Mouse (Mus musculus) heart, embryonic 12.5 days (tissue): ENCODE data around the gene Ushbp1. TPM values are rescaled to one million over a fixed set of nuclear protein-coding genes. Genes with fewer than 3 reads are reported as not detected.
A peak's percentile ranks its signal among the peaks of the same experiment; 100 is the strongest.
"Not testable (repeated sequence)": the region's sequence is repeated elsewhere in the genome, so short reads cannot be mapped to it uniquely, and the experiment has no call there.

Source experiments
- ATAC-seq: fragments of 200-750 bp; cut with Nextera tagmentation; 2 replicates; pipeline ENCODE4 v1.8.0; 2017; ENCODE audit warnings: moderate TSS enrichment, moderate library complexity; ENCODE audit not compliant: insufficient number of reproducible peaks, low FRiP score
- H3K27ac ChIP-seq: fragments of 300-500 bp; sonication (generic); 2 replicates; pipeline ENCODE4 v1.5.1; 2016; ENCODE audit warnings: mild to moderate bottlenecking, moderate library complexity; ENCODE audit not compliant: poor library complexity, severe bottlenecking
- H3K27me3 ChIP-seq: fragments of 300-500 bp; sonication (generic); replicated peaks from 2 replicates; pipeline ENCODE4 v1.6.1; 2016; ENCODE audit warnings: mild to moderate bottlenecking, moderate library complexity
- H3K36me3 ChIP-seq: fragments of 300-500 bp; sonication (generic); 2 replicates; pipeline ENCODE4 v1.6.1; 2016; ENCODE audit warnings: mild to moderate bottlenecking, moderate library complexity
- H3K4me1 ChIP-seq: fragments of 300-500 bp; sonication (generic); replicated peaks from 2 replicates; pipeline ENCODE4 v1.6.1; 2016; ENCODE audit warnings: mild to moderate bottlenecking
- H3K4me2 ChIP-seq: fragments of 300-500 bp; sonication (generic); 2 replicates; pipeline ENCODE4 v1.6.1; 2016; ENCODE audit warnings: mild to moderate bottlenecking, moderate library complexity
- H3K4me3 ChIP-seq: fragments of 300-500 bp; sonication (generic); 2 replicates; pipeline ENCODE4 v1.5.1; 2016; ENCODE audit warnings: mild to moderate bottlenecking
- H3K9ac ChIP-seq: fragments of 300-500 bp; sonication (generic); 2 replicates; pipeline ENCODE4 v1.6.1; 2016; ENCODE audit warnings: mild to moderate bottlenecking, moderate library complexity
- H3K9me3 ChIP-seq: fragments of 300-500 bp; sonication (generic); replicated peaks from 2 replicates; pipeline ENCODE4 v1.6.1; 2016; ENCODE audit warnings: mild to moderate bottlenecking, moderate library complexity
- WGBS: fragments of 180-500 bp; shearing (Covaris S2); methylation state at CpG from one replicate; pipeline ENCODE4 v1.1.7; 2016; 5-methylcytosine and 5-hydroxymethylcytosine counted together
- polyA plus RNA-seq: library from polyadenylated mRNA; unstranded; fragments of >200 nt; fragmentation: Nextera tagmentation; extraction: Ambion mirVana; gene quantifications from 2 replicates; pipeline ENCODE4 v1.2.1, GENCODE M21; 2016

The Ushbp1 gene
- polyA plus RNA-seq, 1 experiment from 2014 or later = 4.8 TPM

- H3K9ac ChIP-seq = 0 out of 2 replicates have a peak overlapping the region, but pooled peaks have one; percentile 78
- ATAC-seq = no peak
- peak overlapping the region; percentile 81 for H3K4me2 ChIP-seq
- no peak overlapping the region for H3K27ac ChIP-seq
- H3K9me3 ChIP-seq = no peaks in the 10 kb centered on the region
- H3K4me3 ChIP-seq = peak overlapping the region; percentile 72; the same call in 1 of the 2 replicates
- peaks cover 22% of the 10 kb centered on the region for H3K36me3 ChIP-seq
- H3K27me3 ChIP-seq = no peaks in the 10 kb centered on the region
- H3K4me1 ChIP-seq = peaks cover 30% of the 10 kb centered on the region
Observed at GRCm38 (mm10) chr8:71368366-71368765, 27.2 kb downstream of the Ushbp1 start.

GRCm38 (mm10) chr8:71367529-71368176 lies 27.9 kb downstream of the Ushbp1 start:
- Histone ChIP-seq H3K27ac (peak overlapping the region; percentile 90), H3K4me1 (peaks cover 30% of the 10 kb centered on the region), H3K9me3 (no peaks in the 10 kb centered on the region), H3K36me3 (peaks cover 15% of the 10 kb centered on the region), H3K4me2 (peak overlapping the region; percentile 81), H3K9ac (peak overlapping the region; percentile 78), H3K27me3 (no peaks in the 10 kb centered on the region), H3K4me3 (peak overlapping the region; percentile 72)
- no peak for ATAC-seq
- WGBS = 44% methylated on average over 17 of the region's 17 CpGs

- H3K4me3 ChIP-seq = peak within 1 kb of the TSS; percentile 72
- peaks cover 13% of the 10 kb centered on the region for H3K36me3 ChIP-seq
- H3K9me3 ChIP-seq = no peaks in the 10 kb centered on the region
- under 1% methylated on average over 56 of the region's 56 CpGs for WGBS
- peak within 1 kb of the TSS; percentile 81 for H3K4me2 ChIP-seq
- H3K4me1 ChIP-seq = peaks cover 30% of the 10 kb centered on the region
- no peaks in the 10 kb centered on the region for H3K27me3 ChIP-seq
- peak within 1 kb of the TSS; percentile 78 for H3K9ac ChIP-seq
- ATAC-seq = peak; percentile 86
- peak within 1 kb of the TSS; percentile 90 for H3K27ac ChIP-seq
Observed at GRCm38 (mm10) chr8:71366771-71367528, 28.7 kb downstream of the Ushbp1 start, which contains the start of gene Use1. Use1 (plus strand) TSS chr8:71366848.

- Histone ChIP-seq H3K27ac (no peak overlapping the region), H3K36me3 (peaks cover 83% of the 10 kb centered on the region), H3K27me3 (no peaks in the 10 kb centered on the region), H3K9me3 (no peaks in the 10 kb centered on the region), H3K9ac (no peak overlapping the region), H3K4me3 (no peak overlapping the region), H3K4me2 (no peak overlapping the region), H3K4me1 (no peaks in the 10 kb centered on the region)
- ATAC-seq = no peak
- WGBS = 85% methylated on average over 3 of the region's 3 CpGs
Observed at GRCm38 (mm10) chr8:71358026-71358425, 37.6 kb downstream of the Ushbp1 start.

- Histone ChIP-seq H3K4me2 (no peak overlapping the region), H3K36me3 (peaks cover 100% of the 10 kb centered on the region), H3K9ac (no peak overlapping the region), H3K4me1 (no peaks in the 10 kb centered on the region; the same call in 1 of the 2 replicates), H3K4me3 (no peak overlapping the region), H3K27me3 (no peaks in the 10 kb centered on the region), H3K27ac (no peak overlapping the region), H3K9me3 (no peaks in the 10 kb centered on the region)
- no peak for ATAC-seq
- WGBS = 94% methylated on average over 1 of the region's 1 CpGs
Observed at GRCm38 (mm10) chr8:71351520-71351919, 44.1 kb downstream of the Ushbp1 start.

DNA sequence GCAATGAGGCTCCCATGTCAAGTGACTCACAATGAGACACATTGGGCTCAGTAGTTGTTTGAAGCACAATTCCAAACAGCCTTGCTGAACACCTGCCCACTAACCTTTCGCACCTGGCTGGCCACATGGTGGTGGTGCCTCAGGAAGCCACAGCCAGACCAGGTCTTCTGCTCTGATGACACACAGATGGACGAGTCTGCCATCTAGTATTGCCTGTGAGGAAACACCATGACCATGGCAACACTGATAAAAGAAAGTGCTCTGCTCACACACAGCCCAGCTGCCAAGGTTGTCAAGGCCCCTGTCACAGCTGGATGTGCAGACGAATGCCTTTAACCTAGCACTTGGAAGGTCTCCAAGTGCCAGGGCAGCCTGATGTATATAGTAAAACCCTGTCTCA lies 44.5 kb downstream of the Ushbp1 start:
- no peaks in the 10 kb centered on the region for H3K27me3 ChIP-seq
- H3K4me3 ChIP-seq = no peak overlapping the region
- 42% methylated on average over 3 of the region's 3 CpGs for WGBS
- H3K4me2 ChIP-seq = no peak overlapping the region
- no peaks in the 10 kb centered on the region for H3K9me3 ChIP-seq
- no peaks in the 10 kb centered on the region; the same call in 1 of the 2 replicates for H3K4me1 ChIP-seq
- H3K36me3 ChIP-seq = peaks cover 100% of the 10 kb centered on the region
- H3K9ac ChIP-seq = no peak overlapping the region
- no peak overlapping the region for H3K27ac ChIP-seq
- ATAC-seq = no peak

- Histone ChIP-seq H3K9ac (no peak overlapping the region), H3K4me2 (no peak overlapping the region), H3K27ac (no peak overlapping the region), H3K27me3 (no peaks in the 10 kb centered on the region), H3K9me3 (no peaks in the 10 kb centered on the region), H3K4me3 (no peak overlapping the region), H3K36me3 (peaks cover 97% of the 10 kb centered on the region), H3K4me1 (no peaks in the 10 kb centered on the region; the same call in 1 of the 2 replicates)
- 79% methylated on average over 1 of the region's 1 CpGs for WGBS
- no peak for ATAC-seq
Observed at GRCm38 (mm10) chr8:71346581-71346980, 49.0 kb downstream of the Ushbp1 start.

GRCm38 (mm10) chr8:71340625-71341024 lies 55.0 kb downstream of the Ushbp1 start:
- H3K4me3 ChIP-seq = no peak overlapping the region
- no peaks in the 10 kb centered on the region for H3K9me3 ChIP-seq
- H3K27me3 ChIP-seq = no peaks in the 10 kb centered on the region
- H3K9ac ChIP-seq = no peak overlapping the region
- WGBS = 78% methylated on average over 5 of the region's 5 CpGs
- no peaks in the 10 kb centered on the region for H3K4me1 ChIP-seq
- no peak overlapping the region for H3K27ac ChIP-seq
- H3K36me3 ChIP-seq = peaks cover 83% of the 10 kb centered on the region
- H3K4me2 ChIP-seq = no peak overlapping the region
- no peak for ATAC-seq

DNA sequence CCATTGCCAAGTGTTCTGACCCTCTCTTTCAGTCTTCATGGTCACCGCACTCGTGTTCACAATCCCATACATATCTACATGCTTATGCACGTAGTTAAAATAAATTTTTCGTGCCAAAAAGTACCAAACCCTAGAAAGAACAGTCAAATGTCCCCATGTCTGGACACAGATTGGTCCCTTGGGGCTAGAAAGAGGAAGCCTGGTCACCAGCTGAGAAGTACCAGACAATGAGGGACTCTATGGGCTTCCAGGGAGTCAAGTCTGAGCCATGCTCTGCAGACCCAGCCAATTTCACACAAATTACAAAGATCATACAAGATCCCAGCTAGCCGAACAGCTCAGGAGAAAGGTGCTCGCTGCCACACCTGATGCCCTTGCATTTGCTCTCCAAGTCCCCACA lies 57.8 kb downstream of the Ushbp1 start:
- peaks cover 74% of the 10 kb centered on the region for H3K36me3 ChIP-seq
- not testable (repeated sequence) for H3K9me3 ChIP-seq, H3K4me2 ChIP-seq, H3K27ac ChIP-seq, H3K4me3 ChIP-seq, H3K9ac ChIP-seq, H3K4me1 ChIP-seq, H3K27me3 ChIP-seq, ATAC-seq
- 96% methylated on average over 6 of the region's 6 CpGs for WGBS
